22 mouse cellular contexts compared by ENCODE assay signal in the genomic region with DNA sequence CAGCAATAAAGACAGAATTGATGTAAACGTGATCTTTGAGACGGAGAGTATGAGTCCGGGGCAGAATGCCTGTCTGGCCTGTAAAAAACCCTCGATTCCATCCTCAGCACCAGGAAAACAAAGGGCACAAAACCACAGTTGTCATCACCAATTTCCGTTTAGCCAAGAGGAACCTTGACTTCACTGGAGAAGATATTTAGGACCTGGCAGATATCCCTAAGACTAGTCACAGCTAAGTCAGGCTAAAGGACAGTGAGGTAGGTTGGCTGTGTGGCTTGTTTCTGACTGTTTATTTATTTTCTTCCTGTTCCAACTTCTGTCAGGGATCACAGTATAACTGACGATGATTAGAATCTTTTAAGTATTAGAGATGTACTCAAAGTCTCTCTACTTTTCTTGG.
A peak's percentile ranks its signal among the peaks of the same experiment; 100 is the strongest.
DNase-seq lines count a peak whose midpoint lies in the region; ATAC-seq lines count a peak whose summit lies in the region.
"Had no signal": no experiment of that assay in that cellular context is flagged by ENCODE, and none has a peak within 500 bp of the region (broad histone marks: within the 10 kb centered on the region; RNA-seq: fewer than 3 reads in every experiment).

No protein-coding gene starts in this region.

- DNase-seq in adrenal gland, adult (ENCODE audit: inconsistent age in 2 of 2, low spot score in 1 of 2): peak; percentile 15 to 67
- no peak for DNase-seq in adrenal gland, postnatal 25 days
- no peak for DNase-seq in hindbrain, embryonic 10.5 days (ENCODE audit: low spot score)
- DNase-seq in Muller cell, postnatal 12 days (ENCODE audit: inconsistent ontology term): peak; percentile 81
- peak; percentile 22 to 27 for DNase-seq in adrenal gland, postnatal 36 days
- DNase-seq in natural killer cell, adult 2 months (ENCODE audit: low spot score in 2 of 2): no peak
- DNase-seq: B cell, adult 2 months; cerebellum, adult 18-20 months; cerebellum, postnatal 36 days; forebrain, postnatal 0 days; gastrocnemius, postnatal 14 days; heart, adult 2 months; kidney, adult 2 months had no signal

- H3K4me2 ChIP-seq in hindbrain, embryonic 12.5 days (replicated peaks): no peak overlapping the region
- H3K4me2 ChIP-seq: embryonic facial prominence, embryonic 13.5 days; forebrain, embryonic 13.5 days; heart, embryonic 12.5 days; hindbrain, embryonic 13.5 days had no signal

- H3K27me3 ChIP-seq in hindbrain, embryonic 10.5 days (ENCODE audit: insufficient read depth, poor library complexity, severe bottlenecking): no peaks in the 10 kb centered on the region
- no peaks in the 10 kb centered on the region for H3K27me3 ChIP-seq in hindbrain, embryonic 12.5 days
- H3K27me3 ChIP-seq: embryonic facial prominence, embryonic 13.5 days; heart, embryonic 12.5 days; hindbrain, embryonic 13.5 days had no signal

- no peaks in the 10 kb centered on the region for H3K36me3 ChIP-seq in hindbrain, embryonic 10.5 days
- H3K36me3 ChIP-seq in hindbrain, embryonic 12.5 days: no peaks in the 10 kb centered on the region
- H3K36me3 ChIP-seq: embryonic facial prominence, embryonic 13.5 days; G1E; heart, embryonic 12.5 days; hindbrain, embryonic 13.5 days had no signal

- 60% methylated on average over 6 of the region's 6 CpGs for WGBS in hindbrain, embryonic 10.5 days
- 48% methylated on average over 6 of the region's 6 CpGs for WGBS in hindbrain, embryonic 12.5 days

- peak overlapping the region; percentile 54; the same call in 1 of the 2 replicates for H3K27ac ChIP-seq in hindbrain, embryonic 10.5 days
- H3K27ac ChIP-seq in hindbrain, embryonic 12.5 days: no peak overlapping the region
- H3K27ac ChIP-seq: embryonic facial prominence, embryonic 13.5 days; forebrain, embryonic 13.5 days; heart, adult 2 months; hindbrain, embryonic 13.5 days had no signal

- no peaks in the 10 kb centered on the region for H3K9me3 ChIP-seq in hindbrain, embryonic 10.5 days
- H3K9me3 ChIP-seq in hindbrain, embryonic 12.5 days (replicated peaks): no peaks in the 10 kb centered on the region
- H3K9me3 ChIP-seq: embryonic facial prominence, embryonic 13.5 days; forebrain, embryonic 13.5 days; G1E; heart, embryonic 12.5 days; hindbrain, embryonic 13.5 days had no signal

- no peak overlapping the region for H3K4me3 ChIP-seq in hindbrain, embryonic 10.5 days
- no peak overlapping the region for H3K4me3 ChIP-seq in hindbrain, embryonic 12.5 days
- H3K4me3 ChIP-seq: embryonic facial prominence, embryonic 13.5 days; forebrain, embryonic 13.5 days; heart, adult 2 months; heart, embryonic 12.5 days; hindbrain, embryonic 13.5 days had no signal

- H3K4me1 ChIP-seq in hindbrain, embryonic 10.5 days (replicated peaks): peaks cover 21% of the 10 kb centered on the region; the same call in 1 of the 2 replicates
- no peaks in the 10 kb centered on the region; the same call in none of the 2 replicates for H3K4me1 ChIP-seq in hindbrain, embryonic 12.5 days
- H3K4me1 ChIP-seq: embryonic facial prominence, embryonic 13.5 days had no signal

- ATAC-seq in hindbrain, embryonic 12.5 days (ENCODE audit: low FRiP score): no peak
- ATAC-seq: activated CD4-positive, CD25-positive, alpha-beta regulatory T cell, adult 4 months; CD4-positive, CD25-positive, alpha-beta regulatory T cell, adult 4 months; forebrain, postnatal 0 days; intestine, embryonic 16.5 days had no signal

- no peak overlapping the region for H3K9ac ChIP-seq in hindbrain, embryonic 12.5 days
- H3K9ac ChIP-seq: embryonic facial prominence, embryonic 13.5 days; forebrain, embryonic 13.5 days; forebrain, postnatal 0 days; heart, embryonic 12.5 days; hindbrain, embryonic 13.5 days had no signal

Comparison
In these comparisons a context has a peak if more than half of its experiments do, and no peak if none do; other contexts are left out.
1. DNase-seq: peak in adrenal gland, adult (2 of 2), Muller cell, postnatal 12 days (single experiment) and adrenal gland, postnatal 36 days (2 of 2); none in adrenal gland, postnatal 25 days (single experiment), hindbrain, embryonic 10.5 days (single experiment) and natural killer cell, adult 2 months (0 of 2).